Mouse (Mus musculus) monocyte, adult 5-6 weeks (primary cell): Measurements from ENCODE around the gene Lect2. TPM values are rescaled to one million over a fixed set of nuclear protein-coding genes. Genes with fewer than 3 reads are reported as not detected.

Experiments used
- ATAC-seq: fragments of 153-309, 156-312 bp; replicated peaks from 2 replicates; pipeline ENCODE4 v1.8.0; 2017; ENCODE audit warnings: mild to moderate bottlenecking; ENCODE audit not compliant: low TSS enrichment, insufficient number of reproducible peaks, severe bottlenecking, poor library complexity, low FRiP score
- total RNA-seq: library from RNA; stranded (forward); fragments of 200-1000, 200-491, 200-594 nt; gene quantifications from 3 replicates; pipeline ENCODE4 v1.2.3, GENCODE M21; 2017

Lect2 gene
- total RNA-seq, result not detected in 3 replicates

DNA sequence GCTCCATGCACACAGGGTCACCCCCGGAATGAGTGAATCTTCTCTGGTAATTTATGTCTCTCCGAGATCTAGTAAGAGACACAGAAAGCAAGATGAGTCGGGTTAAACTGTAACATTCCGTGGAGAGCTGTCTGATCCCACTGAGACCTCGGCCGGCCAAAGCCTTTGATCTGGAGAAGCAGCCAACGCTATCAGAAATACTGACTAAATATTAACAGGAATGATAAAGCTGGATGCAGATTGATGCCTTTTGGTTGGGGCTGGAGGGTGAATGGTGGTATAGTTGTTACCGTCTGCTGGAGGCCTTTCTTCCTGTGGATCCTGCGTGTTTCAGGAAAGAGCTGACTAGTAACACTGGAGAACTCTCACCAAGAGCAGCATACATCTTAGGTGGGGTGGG, at the start of gene Lect2:
Lect2 (minus strand) TSS at position 102 of the 400 bp plus-strand sequence.
- ATAC-seq, result no peak

DNA sequence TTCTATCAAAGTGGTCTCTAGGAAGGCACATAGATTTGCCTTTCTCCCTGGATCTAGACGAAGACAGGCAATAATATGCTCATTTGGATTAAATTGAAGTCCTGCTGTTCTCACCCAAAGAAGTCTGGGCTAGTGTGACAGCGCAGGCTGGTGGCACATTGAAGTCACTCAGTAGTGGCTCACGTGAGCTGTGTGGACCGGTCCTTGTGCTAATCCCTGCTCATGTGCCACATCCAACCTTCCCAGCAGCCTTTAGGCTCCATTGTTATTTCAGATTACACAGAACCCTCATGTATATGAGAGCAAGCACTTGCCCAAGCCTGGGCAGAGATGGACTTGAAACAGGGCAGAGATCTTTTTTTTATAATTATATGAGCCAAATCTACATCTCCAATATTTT, 49.0 kb upstream of the Lect2 start:
- ATAC-seq, result no peak

DNA sequence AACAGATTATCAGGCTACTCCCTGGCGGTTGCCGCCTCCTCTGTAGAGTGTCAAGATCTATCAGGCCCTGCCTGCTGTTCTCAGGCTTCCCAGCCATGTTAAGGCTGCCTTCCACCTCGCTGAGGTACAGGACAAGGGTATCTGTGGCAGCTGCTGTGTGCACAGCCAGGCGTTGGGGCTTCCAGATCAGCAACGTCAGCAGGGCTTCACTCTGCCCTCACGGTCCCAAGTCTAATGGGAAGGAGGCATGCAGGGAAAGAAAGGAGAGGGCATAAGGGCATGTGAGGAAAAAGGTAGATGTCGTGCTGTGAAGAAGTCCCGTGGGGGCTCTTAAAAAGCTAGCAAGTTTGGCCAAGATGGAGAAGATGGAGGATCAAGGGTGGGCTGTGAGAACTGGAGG, 46.9 kb upstream of the Lect2 start:
- no peak for ATAC-seq

DNA sequence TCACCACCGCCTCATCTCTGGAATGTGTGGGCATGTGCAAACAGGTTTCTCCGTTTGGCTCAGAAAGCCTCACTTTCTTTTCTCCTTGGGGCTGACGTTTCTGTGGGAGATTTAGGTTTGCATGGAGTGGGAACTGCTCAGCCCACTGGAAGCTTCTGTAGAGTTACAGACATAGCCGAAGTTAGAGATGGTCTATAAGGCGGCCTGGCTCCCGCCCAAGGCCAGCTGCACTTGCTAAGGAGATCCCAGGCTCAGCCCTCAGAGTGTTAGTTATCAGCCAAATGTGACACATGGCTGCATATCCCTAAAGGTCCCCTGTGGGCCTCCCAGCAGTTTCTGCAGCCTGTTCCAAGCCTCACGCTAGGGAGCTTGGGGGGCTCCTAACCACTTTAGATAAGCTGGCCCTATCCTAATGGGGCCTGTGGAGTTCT, 45.7 kb upstream of the Lect2 start:
- no peak for ATAC-seq

DNA sequence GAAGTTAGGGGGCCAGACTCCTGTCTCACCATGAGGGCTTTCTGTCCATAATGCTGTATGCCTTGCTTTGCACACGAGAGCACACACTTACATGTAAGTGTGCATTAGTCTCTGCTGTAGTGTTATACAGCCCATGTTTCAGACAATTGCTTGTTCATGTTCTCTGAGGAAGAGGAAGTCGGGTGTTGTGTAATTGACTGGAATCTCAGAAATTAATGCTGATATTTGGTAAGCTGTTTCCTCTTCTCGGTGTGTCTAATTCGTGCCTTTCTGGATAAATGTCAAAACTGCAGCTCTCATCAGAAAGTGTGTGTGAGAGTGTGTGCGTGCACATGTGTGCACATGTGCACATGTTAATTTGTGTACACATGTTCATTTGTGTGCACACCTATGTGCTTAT, 44.9 kb upstream of the Lect2 start:
- peak; percentile 74 for ATAC-seq

DNA sequence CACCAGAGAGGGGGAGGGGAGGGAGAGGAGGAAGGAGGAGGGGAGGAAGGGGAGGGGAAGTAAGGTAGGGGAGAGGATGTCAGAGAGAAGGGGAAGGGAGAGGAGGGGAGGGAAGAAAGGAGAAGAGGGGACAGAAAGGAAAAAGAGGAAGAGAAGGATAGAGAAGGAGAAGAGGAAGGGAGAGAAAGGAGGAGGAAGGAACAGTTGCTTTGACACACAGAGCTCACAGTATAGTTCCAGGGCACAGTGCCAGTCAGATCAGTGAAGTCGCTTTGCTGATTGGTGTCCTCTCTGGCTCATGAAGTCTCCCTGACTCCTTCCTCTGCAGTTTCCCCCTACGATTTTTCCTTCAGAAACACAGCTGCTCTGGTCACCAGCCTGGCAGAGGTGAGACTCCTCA, 43.6 kb upstream of the Lect2 start:
- peak; percentile 31; the same call in 1 of the 2 replicates for ATAC-seq

DNA sequence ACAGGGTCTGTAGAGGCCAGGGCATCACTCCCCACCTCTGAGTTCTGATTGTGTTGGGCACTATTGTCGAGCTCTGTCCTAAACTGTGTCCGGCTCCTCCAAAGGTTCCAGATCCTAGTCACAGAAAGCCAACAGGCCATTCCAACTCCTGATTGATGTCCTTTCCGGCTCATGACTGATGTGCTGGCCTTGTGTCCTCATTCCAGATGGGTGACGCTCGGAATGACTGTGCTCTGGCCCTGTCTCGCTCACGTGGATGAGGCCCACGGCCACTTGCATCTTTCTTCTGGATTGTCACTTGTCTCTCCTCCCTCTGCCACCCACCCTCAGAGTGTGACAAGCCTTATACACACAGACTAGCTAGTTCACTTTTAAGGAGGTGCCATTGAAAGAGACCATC, 42.9 kb upstream of the Lect2 start:
- ATAC-seq, result no peak

DNA sequence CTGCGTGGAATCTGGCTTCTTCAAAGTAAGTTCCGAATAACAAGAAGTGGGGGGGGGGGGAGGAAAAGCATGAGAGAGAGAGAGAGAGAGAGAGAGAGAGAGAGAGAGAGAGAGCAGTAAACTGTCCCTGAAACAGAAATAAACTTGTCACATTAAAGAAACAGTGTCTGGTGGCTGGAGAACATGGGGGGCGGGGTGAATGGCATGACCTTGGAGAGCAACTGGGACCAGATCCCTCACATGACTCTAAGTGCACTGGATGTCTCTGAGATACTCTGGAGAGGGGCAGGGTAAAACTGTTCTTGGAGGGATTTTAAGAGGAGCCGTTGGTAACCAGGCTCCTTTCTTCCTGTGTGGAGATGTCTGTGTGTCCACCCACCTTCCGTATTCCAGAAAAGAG, 41.9 kb upstream of the Lect2 start:
- ATAC-seq, result no peak

DNA sequence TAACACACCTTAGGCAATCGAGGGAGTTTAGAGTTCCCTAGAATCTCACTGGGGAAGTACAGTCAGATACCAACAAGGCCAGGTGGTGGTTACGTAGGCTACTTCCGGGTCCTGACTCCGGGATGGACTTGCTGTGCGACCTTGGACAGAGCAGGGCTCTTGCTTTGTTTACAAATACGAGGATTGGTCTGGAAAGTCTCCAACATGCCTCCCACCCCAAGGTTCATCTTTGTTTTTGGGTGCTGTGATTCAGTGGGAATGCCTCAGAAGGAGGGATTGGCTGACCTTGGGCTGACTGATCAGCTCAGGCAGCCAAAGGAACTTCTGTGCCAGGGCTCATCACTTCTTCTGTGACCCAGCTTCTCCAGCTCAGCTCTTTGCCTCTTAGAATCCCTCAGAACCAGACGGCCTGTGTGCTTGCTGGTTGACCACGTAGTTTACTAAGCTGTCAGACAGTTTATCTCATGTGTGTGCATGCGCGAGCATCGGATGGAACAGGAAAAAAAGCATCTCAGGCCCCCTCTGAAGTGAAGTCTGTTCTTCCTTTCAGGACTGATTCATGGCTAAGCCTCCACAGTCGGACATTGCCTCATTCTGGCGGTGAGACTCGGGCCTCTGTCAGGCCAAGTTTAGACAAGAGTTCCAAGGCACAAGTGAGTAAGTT, 40.3 kb upstream of the Lect2 start:
- no peak for ATAC-seq

DNA sequence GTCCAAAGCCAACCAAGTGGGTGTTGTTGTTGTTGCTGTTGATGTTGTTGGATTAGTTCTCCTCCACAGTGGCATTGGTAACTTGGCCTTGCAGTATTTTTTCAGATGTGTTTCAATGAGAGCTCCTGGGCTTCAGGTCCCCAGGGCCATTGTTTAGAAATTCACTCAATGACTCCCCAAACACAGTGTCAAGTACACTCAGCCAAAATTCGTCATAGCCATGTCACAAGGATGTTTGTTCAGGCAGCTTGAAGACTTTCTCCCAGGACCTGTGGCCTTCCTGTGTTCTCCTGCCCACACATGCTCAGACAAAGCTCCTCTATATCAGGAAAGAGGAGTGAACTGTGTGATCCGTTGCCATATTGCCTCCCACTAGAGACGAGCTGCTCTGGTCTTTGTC, 37.7 kb upstream of the Lect2 start:
- ATAC-seq, result no peak

DNA sequence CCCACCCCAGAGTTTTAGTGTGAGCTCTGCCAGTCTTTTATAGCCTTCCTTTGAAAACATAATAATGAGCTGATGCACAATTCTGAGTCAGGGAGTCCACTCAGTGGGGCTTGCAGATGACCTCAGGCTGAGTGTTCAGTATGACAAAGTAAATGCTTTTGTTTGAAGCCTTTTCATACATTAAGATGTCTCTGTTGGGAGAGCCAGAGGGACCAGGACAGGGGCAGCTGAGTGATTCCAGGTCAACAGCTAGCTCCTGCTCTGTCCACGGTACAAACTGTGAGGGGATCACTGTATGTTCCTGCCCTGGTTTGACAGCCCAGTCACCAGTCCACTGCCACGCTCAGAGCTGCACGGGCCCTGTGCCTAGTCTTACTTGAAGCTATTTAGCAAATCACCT, 34.4 kb upstream of the Lect2 start:
- ATAC-seq, result no peak

DNA sequence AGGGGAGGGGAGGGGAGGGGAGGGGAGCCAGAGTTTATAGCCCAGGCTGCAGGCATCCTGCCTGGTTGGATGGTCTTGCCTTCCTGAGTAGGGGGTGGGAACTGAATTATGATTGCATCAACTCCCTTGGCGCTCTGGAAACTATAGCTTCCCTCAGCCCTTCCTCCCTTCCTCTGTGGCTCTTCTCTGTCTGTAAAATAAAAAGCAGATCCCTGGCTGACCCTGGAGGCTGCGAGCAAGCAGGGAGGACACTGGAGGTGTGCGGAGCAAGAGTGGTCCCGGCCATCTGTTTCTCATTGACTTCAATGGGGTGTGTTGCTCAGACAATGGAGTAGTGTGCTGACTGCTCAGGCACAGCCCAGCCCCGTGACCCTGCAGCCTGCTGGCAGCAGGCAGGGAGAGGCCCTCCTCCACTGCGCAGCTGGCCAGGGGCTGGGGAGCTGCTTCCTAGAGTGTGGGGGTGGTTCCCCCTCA, 33.7 kb upstream of the Lect2 start:
- ATAC-seq, result no peak

DNA sequence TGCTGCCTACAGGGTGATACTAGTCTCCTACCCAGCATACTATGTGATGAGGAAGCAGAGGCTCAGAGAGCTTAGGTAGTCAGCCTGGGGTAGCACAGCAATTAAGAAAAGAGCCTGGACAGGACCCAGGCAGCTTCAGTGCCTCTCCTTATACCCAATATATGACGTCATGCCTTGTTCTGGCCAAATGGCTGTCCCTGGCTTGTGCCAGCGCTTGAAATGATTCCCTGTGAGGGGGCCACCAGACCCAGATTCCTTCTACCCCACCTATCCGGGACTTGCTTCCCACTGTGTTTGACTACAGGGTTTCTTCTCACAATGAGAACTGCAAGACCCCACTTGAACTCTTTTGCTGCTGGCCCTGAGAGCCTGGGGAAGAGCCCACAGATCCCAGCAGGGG, 33.2 kb upstream of the Lect2 start:
- ATAC-seq, result no peak

DNA sequence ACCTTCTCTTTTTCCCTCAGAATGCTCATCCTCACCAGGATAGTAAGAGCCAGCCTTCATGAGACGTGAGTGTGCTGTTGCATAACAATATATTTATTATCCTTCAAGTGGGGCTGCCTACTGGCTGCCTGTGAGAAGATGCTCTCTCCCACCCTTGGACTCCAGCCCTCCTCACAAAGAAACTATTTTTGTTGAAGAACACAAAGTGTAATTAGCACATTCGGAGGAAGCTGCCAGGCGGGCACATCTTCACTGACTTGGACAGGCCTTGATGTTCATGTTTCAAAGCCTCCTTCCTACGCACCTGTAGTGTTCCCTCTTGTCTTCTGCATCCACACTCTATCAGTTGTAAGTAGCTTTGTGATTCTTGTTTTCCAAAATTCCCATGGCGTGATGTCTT, 32.1 kb upstream of the Lect2 start:
- ATAC-seq, result no peak

DNA sequence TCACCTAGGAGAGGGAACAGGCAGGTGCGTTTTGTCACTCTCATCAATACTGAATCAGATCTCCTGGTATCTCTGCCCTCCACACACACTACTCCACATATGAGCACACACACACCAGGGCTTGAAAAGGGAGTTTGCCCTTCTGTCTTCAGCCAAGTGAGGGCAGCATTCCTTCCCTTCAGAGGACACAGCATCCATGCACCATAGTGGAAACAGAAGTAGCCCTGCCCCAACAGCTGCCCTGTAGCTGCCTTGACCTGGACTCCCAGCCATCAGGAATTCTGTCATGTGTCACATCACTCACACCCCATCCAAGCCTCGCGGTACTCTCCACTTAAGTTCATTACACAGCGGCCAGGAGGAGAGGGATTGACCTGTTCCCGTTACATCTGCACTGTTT, 29.8 kb upstream of the Lect2 start:
- ATAC-seq, result no peak

DNA sequence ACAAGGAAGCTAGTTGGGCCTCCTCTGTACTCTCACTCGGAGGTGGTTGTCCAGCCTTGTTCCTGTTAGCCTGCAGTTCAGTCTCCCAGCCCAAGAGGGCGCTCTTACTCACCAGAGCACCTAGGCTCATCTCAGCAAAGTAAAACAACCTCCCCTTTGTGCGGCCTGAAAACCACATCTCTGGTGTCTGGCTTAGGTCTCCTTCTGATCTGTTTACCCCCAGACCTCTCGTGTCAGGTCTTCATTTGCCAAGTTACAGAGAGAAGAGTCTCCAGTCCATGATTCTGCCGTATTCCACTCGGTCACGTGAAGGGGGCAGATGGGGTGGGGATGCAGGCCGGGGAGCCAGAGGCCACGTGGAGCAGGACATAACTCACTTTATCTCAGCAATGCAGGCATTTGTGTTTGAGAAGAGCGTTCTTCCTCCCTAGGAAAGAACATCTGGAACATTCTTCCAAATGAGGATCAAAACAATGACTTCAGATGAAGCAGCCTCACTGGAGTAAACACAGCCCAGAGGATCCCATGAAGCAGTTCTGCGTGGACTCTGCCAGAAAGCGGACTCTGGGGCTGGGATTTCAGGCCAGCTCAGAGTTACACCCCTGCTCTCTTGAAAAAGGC, 27.5 kb upstream of the Lect2 start:
- ATAC-seq, result peak; percentile 90

DNA sequence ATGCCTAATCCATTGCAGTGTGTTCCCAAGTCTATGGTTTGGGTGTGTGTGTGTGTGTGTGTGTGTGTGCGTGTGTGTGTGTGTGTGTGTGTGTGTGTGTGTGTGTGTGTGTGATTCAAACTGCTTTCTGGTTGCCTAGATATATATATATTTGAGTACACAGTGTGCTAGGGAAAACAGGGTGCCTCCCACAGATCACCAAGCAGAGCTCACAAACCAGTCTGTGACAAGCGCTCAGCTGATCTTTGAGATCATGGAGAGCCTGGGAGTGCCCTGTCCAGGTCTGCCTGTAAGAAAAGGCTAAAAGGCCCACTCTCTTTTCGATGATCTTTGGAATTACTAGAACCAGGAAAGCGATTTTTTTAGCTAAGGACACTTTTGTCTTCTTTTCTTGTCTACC, 26.8 kb upstream of the Lect2 start:
- ATAC-seq, result no peak

DNA sequence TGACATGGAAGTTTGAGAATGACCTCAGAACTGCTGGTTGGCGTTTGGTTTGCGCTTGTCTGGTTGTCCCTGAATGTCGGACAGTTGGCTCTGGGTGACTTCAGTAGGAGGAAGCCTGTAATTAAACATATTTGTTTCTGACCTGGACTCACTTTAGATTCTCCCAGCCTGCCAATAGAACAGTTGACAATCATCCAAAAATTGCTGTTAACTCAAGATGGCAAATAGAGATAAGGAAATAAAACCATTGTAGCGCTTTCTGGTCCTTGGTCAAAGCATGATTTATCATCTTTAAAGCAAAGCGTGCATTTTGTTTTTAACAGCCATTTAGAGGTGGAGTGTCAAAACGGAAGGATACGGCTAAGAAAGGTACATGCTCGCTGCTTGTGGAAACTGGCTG, 23.3 kb upstream of the Lect2 start:
- ATAC-seq, result no peak

DNA sequence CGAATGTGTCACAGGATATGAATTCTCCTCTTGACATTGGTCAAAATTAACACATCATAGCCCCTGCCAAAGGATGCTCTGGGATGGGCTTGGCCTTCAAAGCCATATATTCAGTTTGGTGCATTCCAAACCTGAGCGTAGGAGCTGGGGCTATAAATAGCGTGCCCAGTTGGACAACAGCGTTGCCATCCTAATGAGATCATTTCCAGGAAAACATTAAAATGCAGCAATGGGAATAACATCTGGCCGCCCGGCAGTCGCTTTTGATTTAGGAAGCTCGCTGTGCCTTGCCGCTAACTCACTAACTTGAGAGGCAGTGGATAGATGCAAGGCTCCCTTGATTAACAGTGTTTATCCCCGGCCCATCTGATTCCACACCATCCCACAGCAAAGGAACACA, 18.0 kb upstream of the Lect2 start:
- ATAC-seq, result no peak

DNA sequence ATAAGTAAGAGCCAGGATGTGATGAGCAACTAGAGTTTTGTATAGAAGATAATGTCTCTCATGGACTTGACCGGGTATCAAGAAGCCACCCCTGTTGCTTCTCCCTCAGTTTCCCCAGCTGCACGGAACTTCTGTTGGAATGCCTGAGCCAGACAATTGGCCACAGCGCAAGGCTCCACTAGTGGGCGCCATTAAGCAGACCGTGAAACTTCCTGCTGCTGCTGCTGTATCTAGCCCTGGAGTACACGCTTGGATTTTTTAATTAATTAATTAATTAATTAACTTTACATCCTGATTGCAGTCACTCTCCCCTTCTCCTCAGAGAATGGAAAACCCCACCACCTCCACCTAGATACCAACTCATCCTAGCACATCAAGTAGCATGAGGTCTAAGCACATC, 14.8 kb upstream of the Lect2 start:
- ATAC-seq, result no peak

DNA sequence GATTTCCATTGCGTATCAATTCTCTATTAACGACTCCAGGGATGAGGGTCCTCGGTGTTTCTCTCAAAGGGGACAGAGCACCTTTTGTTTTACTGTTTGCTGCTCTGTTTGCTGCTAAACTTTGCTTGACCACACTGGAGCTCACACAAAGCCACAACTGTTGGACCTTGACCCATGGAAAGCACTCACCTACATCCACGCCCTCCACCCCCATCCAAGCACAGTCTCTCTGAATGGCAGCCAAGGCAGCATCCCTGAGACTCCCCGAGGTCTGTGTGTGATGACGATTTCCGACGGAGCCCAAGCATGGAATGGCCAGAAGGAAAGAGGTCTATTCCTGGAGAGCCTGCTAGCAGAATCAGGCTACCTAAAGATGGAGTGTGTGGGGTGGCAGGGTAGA, 12.8 kb upstream of the Lect2 start:
- ATAC-seq, result no peak
